Mouse (Mus musculus) ES-CJ7 (cell line): ENCODE measurements around the gene Coil.

Experiments used
- DNase-seq: peaks from one replicate; pipeline ENCODE4 v3.0.0; 2011; ENCODE audit warnings: low read depth, low spot score

Gene Coil

DNA sequence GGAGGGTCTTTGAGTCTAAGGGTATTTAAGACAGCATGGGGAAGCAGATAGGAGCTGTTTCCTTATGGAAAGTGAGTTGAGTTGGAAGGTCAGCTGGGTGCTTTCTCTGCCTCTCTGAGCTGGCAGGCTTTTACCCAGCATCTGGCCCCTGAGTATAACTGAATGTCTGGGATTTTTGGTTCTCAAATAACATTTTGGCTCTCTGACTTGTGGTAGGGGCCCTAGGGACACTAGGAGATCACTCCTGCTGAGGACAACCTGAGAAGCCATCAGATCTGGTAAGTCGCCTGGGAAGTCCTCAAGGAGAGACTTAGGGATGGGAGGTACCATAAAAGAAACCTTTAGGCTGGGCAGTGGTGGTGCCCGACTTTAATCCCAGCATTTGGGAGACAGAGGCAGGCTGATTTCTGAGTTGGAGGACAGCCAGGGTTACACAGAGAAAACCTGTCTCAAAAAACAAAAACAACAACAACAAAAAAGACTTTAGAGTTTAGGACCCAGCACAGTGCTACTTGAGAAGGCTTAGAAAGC is at the start of gene Coil:
Coil (plus strand) TSS at position 51 of the 531 bp plus-strand sequence.
- no peak for DNase-seq

DNA sequence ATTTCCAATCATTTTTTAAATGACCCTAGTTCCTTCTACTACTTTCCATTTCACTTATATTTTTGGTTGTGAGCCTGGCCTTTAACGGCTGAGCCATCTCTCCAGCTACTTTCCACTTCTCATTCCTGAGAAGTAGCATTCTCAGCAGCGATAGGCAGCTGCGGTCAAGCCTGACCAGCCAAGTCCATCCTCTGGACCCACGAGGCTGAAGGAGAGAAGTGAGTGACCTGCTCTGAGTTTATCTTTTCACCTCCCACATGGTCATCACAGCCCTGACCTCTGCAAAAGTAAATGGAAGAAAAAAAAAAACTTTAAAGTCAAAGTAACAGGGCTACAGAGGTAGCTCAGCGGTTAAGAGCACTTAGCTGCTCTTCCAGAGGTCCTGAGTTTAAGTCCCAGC is 43.5 kb upstream of the Coil start:
- no peak for DNase-seq

DNA sequence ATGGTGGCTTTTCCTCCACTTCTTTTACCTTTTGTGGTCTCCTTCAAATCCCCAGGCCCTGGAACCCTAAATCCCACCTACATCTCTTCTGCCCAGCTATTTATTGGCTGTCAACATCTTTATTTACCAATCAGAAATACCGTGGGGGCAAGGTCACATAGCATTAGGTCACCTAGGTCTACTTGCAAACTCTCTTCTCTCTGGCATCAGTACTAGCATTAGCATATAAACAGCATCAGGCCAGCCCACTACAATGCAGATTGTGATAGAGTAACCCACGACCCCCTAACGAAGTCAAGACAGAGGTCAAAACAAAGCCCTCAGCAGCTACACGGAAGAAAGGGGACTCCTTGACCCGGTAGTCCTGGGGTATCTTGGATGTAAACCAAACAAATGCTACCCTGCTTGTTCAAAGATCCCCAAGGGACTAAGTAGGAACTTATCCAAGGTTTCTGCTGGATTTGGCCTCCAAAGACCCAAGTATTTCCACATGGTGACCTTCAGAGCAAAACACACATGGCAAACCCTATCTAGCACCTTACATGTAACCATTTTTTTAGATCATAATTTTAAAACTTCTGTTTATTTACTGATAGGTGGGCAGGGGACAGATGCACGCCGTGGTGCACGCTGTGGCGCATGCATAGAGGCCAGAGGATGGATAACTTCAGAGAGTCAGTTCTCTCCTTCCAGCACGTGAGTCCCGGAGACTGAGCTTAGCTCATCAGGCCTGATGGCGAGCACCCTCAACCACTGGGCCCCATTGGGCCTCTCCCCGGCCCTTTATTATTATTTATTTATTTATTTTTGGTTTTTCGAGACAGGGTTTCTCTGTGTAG is 38.1 kb upstream of the Coil start:
- DNase-seq = peak; percentile 99

DNA sequence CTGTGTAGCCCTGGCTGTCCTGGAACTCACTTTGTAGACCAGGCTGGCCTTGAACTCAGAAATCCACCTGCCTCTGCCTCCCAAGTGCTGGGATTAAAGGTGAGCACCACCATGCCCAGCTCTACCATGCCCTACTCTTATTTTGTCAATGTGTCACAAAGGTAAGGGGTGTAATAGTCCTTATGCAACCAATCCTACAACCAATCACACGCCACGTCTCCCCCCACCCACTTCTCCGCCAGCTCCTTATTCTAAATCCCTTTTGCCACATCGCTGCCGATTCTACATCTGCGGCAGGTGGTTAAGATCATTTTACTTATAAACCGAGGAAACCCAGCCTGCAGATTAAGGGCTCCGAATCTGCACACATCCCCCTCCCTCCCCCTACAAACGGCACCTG is 37.0 kb upstream of the Coil start:
- DNase-seq = peak; percentile 51

DNA sequence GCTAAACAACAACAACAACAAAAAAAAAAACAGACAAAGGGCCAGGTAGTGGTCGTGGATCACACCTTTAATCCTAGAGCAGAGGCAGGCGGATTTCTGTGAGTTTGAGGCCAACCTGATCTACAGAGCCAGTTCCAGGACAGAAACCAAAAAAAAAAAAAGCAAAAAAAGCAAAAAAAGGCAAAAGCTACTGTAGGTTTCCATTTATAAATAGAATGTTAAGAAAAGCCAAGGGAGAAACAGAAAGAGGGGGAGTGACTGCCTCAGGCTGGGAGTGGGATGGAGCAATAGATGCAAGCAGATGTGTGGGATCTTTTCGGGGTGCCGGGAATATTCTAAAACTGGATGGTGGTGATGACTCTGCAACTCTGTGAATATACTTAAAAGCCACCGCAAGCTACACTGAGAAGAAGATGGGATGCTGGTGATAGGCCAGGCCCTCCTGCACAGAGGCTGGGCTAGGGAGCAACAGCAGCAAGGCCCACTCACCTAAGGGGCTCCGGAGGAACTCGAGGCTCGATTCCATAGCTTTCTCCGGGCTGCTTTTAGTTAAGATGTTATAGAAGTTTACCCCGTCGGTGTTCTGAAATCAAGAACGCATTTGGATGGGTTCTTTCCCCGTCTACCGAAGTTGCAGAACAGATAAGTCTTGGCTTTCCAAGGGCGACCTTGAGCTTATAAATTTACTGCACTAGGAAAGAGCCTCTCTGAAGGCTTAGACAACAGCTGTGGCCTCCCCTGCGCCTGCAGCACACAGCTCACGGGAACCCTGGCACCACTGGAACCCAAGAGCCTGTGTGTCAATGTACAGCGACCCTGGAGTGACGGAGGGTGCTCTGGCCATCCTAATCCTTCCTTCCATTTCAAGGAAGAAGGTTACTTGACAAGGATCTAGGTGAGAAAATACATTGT is 35.7 kb upstream of the Coil start:
- no peak for DNase-seq

DNA sequence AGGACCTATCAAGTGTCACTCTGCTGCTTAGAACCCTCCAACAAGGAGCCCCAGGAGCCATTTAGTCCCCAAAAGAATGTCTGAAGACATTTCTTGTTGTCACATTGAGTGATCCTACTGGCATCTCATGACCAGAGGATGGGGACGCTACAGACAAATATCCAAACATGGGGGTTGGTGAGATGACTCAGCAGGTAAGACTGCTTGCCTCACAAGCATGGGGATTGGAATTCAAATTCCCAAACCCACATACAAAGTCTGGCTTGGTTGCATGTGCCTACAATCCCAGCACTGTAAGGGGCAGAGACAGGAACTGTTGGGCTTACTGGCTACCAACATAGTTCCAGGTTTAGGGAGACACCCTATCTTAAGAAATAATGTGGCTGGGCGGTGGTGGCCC is 32.2 kb upstream of the Coil start:
- no peak for DNase-seq

DNA sequence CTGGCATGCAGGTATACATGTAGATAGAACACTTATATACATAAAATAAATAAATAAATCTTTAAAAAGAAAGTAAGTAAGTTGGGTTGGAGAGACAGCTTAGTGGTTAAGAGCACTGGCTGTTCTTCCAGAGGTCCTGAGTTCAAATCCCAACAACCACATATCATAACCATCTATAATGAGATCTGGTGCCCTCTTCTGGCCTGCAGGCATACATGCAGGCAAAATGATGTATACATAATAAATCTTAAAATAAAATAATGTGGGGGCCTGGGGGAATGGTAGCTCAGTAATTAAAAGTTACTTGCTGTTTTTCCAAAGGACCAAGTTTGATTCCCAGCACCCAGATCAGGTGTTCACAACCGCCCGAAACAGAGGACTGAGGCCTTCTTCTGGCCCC is 31.3 kb upstream of the Coil start:
- DNase-seq = no peak

DNA sequence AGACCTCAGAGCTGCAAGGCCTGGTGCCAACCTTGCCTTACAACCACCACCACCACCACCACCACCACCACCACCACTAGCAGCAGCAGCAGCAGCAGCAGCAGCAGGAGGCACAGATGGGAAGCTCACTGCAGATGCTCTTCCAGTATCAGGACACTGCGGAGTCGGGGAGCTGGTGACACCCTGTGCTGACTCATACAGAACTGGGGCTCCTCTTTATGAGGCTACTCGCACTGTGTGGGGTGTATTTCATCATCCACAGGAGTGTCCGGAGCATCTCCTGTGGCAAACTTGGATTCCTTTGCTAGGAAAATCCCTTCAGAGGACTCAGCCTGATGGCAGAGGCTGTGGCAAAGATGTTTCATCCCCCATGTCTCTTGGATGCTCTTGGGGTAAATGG is 30.4 kb upstream of the Coil start:
- DNase-seq = no peak

DNA sequence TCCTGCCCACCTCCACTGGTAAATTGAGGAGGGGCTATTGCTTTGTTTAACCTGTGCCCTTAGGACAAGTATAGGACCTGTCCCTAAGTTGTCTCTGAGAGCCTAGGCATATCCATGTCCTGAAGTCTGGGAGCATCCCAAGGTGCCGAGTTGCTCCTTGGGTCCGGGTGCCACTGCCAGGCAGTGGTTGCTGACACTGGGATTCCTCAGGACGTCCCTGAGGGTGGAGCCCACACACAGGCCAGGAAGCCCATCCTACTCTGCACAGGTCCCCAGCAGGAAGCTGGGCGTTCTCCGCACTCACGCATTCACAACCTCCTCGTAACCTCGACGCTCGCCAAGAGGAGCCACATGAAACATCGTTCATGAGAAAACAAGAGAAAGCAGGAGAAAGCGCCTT is 28.6 kb upstream of the Coil start:
- peak; percentile 80 for DNase-seq

DNA sequence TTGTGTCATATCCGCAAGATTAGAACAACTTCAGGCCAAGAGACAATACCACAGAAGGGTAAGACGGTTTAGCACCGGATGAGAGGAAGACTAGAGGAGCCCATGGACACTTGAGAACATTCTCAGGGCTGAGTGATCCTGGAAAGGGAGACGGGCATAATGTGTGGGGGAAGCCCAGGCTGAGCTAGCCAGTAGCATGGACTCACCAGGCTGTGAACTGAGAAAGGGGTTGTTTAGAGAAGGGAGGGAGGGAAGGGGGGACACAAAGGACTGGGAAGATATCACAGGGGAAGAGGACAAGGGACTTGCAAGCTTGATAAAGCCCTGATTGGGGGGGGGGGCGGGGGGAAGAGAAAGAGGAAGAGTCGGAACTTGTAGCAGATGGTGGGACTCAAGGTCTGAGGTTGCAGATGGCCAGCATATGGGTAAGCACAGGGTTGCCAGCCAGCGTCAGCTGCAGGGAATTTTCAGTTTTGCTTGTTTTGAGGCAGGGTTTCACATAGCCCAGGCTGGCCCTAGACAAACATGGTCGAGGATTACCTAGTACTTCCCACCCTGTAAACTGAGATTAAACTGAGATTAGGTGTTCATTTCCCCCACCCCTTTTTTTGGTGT is 24.0 kb upstream of the Coil start:
- no peak for DNase-seq

DNA sequence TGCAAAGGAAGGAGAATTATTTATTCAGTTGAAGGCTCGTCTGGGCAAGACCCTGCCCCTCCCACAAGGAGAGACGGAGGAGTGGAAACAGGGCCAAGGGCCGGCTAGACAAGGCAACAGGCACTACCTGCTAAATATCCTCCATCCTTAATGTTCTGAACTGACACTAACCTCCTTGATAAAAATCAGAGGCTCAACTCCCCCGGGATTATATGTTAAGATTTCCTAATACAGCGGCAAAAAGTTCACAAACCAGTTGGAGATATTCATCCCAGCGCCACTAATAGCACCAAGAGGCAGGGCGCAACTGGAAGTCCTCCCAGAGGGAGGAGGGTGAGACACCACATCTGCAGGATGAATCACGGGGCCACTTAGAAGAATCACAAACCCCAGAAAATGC is 21.2 kb upstream of the Coil start:
- peak; percentile 35 for DNase-seq

DNA sequence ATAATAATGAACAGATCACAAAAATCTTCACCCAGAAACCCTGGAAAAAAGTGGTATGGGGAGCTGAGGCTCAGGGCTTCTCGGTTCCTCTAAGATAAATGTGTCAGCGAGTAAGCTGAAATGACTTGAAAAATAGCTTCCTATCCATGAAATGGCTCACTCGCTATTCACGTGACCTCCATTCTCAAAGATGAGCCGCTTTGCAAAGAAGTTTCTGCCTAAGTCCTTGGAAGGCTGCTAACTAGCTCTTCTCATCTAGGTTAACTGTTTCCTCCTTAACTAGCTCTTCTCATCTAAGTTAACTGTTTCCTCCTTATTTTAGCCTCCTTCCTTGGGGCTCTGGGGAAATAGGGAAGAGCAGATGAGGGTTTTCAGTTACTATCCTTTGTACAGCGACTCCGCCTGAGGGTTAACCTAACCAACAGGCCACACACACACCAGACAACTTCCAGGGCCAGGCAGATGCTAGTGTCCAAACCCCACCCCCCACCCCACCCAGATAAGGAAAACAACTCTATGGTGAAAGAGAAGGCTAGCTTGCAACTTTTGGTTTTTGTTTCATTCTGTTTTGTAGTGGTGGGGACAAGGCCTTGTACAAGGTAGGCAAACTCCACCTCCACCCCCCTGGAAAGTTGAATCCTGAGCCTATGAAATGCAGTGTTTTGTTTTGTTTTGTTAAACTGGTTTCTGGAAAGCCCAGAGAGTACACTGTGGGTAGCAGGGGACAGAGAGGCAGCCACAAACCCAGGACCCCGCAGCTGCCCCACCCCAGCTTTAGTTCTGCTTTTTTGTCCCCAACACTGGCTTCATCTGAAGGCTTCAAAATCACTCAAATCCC is 20.0 kb upstream of the Coil start:
- peak; percentile 53 for DNase-seq

DNA sequence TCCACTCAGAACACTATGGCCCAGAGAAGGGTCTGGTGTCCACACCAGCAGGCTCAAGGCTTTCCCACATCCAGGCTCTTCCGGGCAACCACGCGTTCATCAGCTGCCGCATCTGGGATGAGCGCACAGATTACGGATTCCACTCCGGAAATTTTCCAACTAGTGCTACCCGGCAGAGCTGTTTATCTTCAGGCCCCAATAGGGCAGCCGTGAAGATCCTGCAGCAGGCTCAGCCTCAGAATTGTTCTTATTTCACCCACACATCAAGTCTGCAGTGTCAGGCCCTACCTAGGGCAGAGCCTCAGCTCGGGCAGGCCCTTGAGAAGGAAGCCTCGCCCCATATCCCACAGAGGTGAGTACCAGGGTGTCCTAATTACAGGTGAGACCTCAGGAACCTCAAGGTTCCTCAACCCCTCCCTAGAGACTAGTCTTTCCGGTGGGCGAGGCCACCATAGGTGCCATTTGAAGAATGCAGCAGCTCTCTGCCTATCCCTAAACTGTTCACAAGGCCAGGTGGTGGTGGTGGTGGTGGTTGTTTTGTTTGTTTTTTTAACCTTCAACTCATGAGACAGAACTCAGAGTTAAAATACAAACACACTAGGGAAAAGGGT is 19.3 kb upstream of the Coil start:
- peak; percentile 70 for DNase-seq

DNA sequence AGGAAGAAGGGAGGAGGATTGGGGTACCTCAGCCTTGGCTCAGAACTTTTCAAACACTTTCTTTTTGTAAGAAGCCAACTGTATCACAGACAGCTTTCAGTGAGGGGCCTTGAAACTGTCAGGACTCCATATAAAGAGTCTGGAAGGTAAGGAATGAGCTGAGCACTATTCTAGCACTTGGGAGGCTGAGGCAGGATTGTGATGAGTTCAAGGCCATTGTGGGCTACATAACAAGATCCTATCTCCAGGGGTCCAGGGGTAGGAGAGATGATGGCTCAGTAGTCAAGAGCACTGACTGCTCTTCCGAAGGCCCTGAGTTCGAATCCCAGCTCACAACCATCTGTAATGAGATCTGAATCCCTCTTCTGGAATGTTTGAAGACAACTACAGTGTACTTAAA is 18.5 kb upstream of the Coil start:
- DNase-seq = peak; percentile 59

DNA sequence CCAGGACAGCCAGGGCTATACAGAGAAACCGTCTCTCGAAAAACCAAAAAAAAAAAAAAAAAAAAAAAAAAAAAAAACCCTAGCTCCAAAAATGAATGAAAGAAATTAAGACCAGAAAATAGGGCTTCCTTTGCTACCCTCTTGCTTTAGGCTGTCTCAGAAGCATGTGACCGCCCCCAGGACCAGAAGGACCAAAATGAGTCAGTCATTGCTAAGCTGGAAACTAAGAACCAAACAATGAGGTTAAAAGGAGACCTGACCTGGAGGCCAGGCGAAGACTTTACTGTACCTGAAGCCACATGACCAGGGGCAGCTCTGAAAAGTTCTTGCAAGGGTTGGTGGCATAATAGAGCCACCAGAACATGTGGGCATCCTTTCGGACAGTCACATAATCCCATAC is 17.9 kb upstream of the Coil start:
- DNase-seq = no peak

DNA sequence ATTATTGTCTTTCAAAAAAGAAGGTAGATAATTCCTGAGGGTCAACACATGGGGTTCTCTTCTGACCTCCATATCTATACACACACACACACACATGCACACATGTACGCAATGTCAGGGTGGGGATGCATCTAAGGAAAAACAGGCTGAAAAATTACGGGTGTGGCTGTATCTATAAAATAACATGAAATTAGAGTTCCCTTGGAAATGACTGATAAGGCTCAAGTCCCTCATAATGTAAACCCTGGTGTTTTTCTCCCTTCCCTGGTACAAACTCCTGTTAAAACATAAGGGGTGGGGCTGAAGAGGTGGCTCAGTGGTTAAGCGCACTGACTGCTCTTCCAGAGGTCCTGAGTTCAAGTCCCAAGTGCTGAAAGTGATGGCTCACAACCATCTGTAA is 16.5 kb upstream of the Coil start:
- no peak for DNase-seq

DNA sequence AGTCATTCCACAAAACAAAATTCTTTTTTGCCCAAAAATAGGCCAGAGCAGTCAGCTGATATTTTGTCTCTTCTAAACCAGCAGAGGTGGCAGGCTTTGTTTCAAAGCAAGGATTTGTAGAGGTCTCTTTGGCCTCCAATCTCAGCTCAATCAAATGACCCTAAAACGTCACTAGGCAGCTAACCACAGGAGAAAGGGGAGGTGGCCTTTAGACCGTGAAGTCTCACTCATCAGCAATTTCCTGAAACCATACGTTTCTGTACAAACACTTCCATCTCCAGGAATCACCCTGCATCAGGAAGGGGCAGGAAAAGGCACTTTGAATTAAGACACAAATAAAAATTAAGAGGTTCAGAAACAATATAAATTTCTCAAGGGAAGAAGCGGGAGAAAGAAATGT is 15.2 kb upstream of the Coil start:
- DNase-seq = peak; percentile 68

DNA sequence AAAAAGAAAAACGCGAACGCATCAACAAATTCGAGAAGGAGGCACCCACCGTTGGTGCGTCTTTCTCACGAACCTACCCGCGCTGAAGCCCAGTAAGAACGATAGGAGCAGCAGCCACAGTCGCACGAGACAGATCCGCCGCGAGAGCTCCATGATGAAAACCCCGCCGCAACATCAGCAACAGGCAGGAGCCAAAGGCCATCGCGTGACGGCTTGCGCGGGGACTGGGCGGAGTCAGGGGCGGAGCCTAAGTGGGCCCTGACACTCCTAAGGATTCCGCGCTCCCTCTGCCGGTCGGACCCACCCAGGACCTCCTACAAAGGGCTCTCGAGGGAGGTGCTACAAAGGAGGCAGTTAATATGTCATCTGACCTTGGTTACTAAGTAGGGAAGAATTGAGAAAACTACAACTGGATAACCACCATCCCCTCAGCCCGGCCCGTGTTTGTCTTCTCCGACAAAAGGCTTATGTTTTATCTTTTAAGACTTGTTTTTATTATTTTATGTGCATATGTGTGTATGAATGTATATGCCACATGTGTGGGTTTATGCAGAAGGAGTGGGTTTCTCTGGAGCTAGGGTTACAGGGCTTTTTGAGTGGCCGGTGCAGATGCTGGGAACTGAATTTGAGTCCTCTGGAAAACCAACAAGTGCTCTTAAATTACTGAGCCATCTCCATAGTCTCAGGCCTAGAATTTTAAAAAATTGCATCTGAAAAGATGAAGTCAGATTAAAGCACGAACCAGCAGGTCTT is 14.7 kb upstream of the Coil start, which contains the start of gene Scpep1:
Scpep1 (minus strand) TSS at position 249 of the 753 bp plus-strand sequence.
- peak; percentile 96 for DNase-seq

DNA sequence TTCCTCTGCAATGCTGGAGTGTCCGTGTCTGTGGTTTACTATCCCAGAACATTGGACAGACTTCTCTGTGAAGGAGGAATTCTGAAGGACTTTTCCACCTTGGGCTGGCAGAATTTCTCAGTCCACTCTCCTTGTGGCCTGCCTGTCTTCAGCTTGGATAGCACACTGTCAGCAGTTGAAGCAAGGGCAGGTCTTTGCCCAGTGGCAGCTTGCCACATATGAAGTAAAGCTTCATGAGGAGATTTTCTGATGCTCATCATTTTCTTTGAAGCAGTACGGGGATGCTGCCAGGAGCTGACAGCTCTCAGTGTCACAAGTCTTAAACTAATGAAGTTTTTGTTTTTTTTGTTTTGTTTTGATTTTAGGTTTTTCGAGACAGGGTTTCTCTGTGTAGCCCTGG is 11.2 kb upstream of the Coil start:
- DNase-seq = no peak

DNA sequence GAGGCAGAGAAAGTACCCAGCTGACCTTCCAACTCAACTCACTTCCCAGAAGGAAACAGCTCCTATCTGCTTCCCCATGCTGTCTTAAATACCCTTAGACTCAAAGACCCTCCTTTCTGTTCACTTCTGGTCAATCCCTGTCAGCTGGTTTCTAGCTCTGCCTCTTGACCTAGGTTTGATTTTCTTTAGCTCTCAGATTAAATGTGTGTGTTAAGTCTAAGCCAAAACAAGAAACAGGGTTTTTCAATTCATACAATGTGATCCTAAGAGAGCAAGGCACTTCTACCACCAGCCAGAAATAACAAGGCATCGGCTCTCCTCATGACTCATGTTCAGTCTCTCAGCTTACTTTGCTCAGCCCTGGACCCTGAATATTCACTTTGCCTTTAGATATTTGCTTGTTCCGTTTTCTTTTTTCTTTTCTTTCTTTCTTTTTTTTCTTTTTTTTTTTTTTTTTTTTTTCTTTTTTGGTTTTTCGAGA is 3.1 kb upstream of the Coil start, which contains the start of gene Elobl:
Elobl (minus strand) TSS at position 51 of the 481 bp plus-strand sequence.
- no peak for DNase-seq
